Mouse (Mus musculus): ENCODE results near the gene Bub3. TPM values are rescaled to one million over a fixed set of nuclear protein-coding genes. Genes with fewer than 3 reads are reported as not detected.
A peak's percentile ranks its signal among the peaks of the same experiment; 100 is the strongest.

The Bub3 gene
- total and polyA plus RNA-seq, 3 experiments, result 168 to 321 (median 212) TPM

DNA sequence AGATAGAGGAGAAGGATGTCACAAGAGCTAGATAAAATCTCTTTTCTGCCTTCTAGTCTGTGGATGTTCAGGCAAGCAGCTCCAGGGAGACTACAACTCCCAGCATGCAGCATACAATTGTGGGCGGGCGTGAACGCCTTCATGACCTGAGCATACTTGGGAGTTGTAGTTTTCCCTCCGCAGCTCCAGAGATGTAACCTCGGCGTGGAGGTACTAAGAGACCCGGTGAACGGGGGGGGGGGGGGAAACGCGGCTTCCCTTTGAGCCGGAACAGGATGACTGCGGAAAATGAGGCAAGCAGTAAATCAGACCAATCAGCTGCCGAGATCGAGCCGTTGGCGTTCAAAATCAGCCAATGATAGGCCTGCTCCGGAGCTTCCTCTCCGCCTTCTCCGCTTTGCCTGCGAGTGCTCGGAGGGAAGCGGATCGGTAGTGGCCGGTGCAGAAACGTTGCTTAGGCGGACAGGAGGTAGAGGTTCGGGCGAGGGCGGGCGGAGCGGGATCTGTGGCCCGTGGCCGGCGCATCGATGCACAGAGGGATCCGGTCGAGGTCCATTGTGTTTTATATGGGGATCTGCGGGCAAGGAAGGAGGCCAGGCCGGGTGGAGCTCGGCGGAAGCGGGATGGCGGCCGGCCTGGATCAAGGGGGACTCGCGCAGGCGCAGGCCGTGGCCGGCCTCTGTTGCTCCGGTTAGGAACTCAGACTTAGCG lies at the start of gene Bub3 (continued):
- TF ChIP-seq SMC3 (IDR thresholded peaks at IDR 0.05; ENCODE audit: low read depth, low read length), result no peak
- peak; percentile 66 for TF ChIP-seq MAZ (IDR thresholded peaks at IDR 0.05; ENCODE audit: low read depth, low read length)
- peak; percentile 89 for TF ChIP-seq TBP (IDR thresholded peaks at IDR 0.05; ENCODE audit: low read depth, low read length)
- peak; percentile 20 for TF ChIP-seq SIN3A (IDR thresholded peaks at IDR 0.05; ENCODE audit: low read length)

- H3K79me2 ChIP-seq (ENCODE audit: control insufficient read depth, insufficient read depth, low read length, poor library complexity), result no peaks in the 10 kb centered on the region
- no peak overlapping the region for H3K4me3 ChIP-seq (ENCODE audit: control insufficient read depth in 1 of 2, insufficient read depth in 1 of 2, low read depth in 2 of 2, low read length in 2 of 2)
- no peaks in the 10 kb centered on the region for H3K9me3 ChIP-seq (replicated peaks; ENCODE audit: insufficient read depth, low read length)
- no peak overlapping the region for H3K27ac ChIP-seq (ENCODE audit: control insufficient read depth, low read depth, low read length)
- peak; percentile 41; the same call in 1 of the 2 replicates for TF ChIP-seq ZC3H11A (IDR thresholded peaks at IDR 0.05; ENCODE audit: low read depth, low read length)
- peak; percentile 48 for TF ChIP-seq SMC3 (IDR thresholded peaks at IDR 0.05; ENCODE audit: low read depth, low read length)
- TF ChIP-seq CTCF (IDR thresholded peaks at IDR 0.05 in 2 of 3, conservative IDR thresholded peaks at IDR 0.05 in 1 of 3; ENCODE audit: control insufficient read depth in 1 of 3, insufficient read depth in 1 of 3, low read depth in 2 of 3, low read length in 3 of 3, poor library complexity in 1 of 3, severe bottlenecking in 1 of 3), result peak; percentile 45 to 70 (median 61); a peak in 5 of 6 replicates
- no peak for TF ChIP-seq MEF2A (IDR thresholded peaks at IDR 0.05; ENCODE audit: extremely low read depth, insufficient replicate concordance, low read depth, low read length, poor library complexity, severe bottlenecking)
- TF ChIP-seq RAD21 (IDR thresholded peaks at IDR 0.05; ENCODE audit: low read depth, low read length), result peak; percentile 69
- no peaks in the 10 kb centered on the region for H3K4me1 ChIP-seq (ENCODE audit: control insufficient read depth in 1 of 2, insufficient read depth in 2 of 2, low read length in 2 of 2)
- peak; percentile 62 for DNase-seq (ENCODE audit: low read depth, low spot score)
- no peak overlapping the region for H3K9ac ChIP-seq (ENCODE audit: control insufficient read depth, low read depth, low read length, poor library complexity, severe bottlenecking)
- H3K36me3 ChIP-seq (ENCODE audit: control insufficient read depth in 1 of 2, insufficient read depth in 2 of 2, low read length in 2 of 2), result no peaks in the 10 kb centered on the region
- no peaks in the 10 kb centered on the region for H3K27me3 ChIP-seq (ENCODE audit: control insufficient read depth in 1 of 2, insufficient read depth in 2 of 2, low read length in 2 of 2)
These were observed 20.0 kb upstream of the Bub3 start for GRCm38 (mm10) chr7:131539979-131540378.

- H3K27ac ChIP-seq (ENCODE audit: control insufficient read depth, low read depth, low read length), result no peak overlapping the region
- H3K36me3 ChIP-seq (ENCODE audit: control insufficient read depth in 1 of 2, insufficient read depth in 2 of 2, low read length in 2 of 2), result no peaks in the 10 kb centered on the region
- no peak for TF ChIP-seq UBTF (IDR thresholded peaks at IDR 0.05; ENCODE audit: borderline replicate concordance, insufficient read depth, low read depth, low read length)
- TF ChIP-seq JUND (IDR thresholded peaks at IDR 0.05; ENCODE audit: low read depth, low read length), result no peak
- TF ChIP-seq MAX (IDR thresholded peaks at IDR 0.05; ENCODE audit: low read length), result no peak
- no peak for TF ChIP-seq MEF2A (IDR thresholded peaks at IDR 0.05; ENCODE audit: extremely low read depth, insufficient replicate concordance, low read depth, low read length, poor library complexity, severe bottlenecking)
- no peak for TF ChIP-seq POLR2AphosphoS2 (IDR thresholded peaks at IDR 0.05; ENCODE audit: low read length)
- no peak for DNase-seq (ENCODE audit: low read depth, low spot score)
- no peaks in the 10 kb centered on the region for H3K9me3 ChIP-seq (replicated peaks; ENCODE audit: insufficient read depth, low read length)
- H3K79me2 ChIP-seq (ENCODE audit: control insufficient read depth, insufficient read depth, low read length, poor library complexity), result no peaks in the 10 kb centered on the region
- no peaks in the 10 kb centered on the region for H3K4me1 ChIP-seq (ENCODE audit: control insufficient read depth in 1 of 2, insufficient read depth in 2 of 2, low read length in 2 of 2)
- no peaks in the 10 kb centered on the region for H3K27me3 ChIP-seq (ENCODE audit: control insufficient read depth in 1 of 2, insufficient read depth in 2 of 2, low read length in 2 of 2)
- H3K4me3 ChIP-seq (ENCODE audit: control insufficient read depth in 1 of 2, insufficient read depth in 1 of 2, low read depth in 2 of 2, low read length in 2 of 2), result no peak overlapping the region
- no peak overlapping the region for H3K9ac ChIP-seq (ENCODE audit: control insufficient read depth, low read depth, low read length, poor library complexity, severe bottlenecking)
These were observed 18.6 kb upstream of the Bub3 start for GRCm38 (mm10) chr7:131541184-131542114.
